Mouse (Mus musculus): ENCODE data around the gene Sord. TPM values are rescaled to one million over a fixed set of nuclear protein-coding genes. Genes with fewer than 3 reads are reported as not detected.
"Not testable (repeated sequence)": the region's sequence is repeated elsewhere in the genome, so short reads cannot be mapped to it uniquely, and the experiment has no call there.

Gene Sord
- polyA plus RNA-seq, 1 experiment = not detected

DNA sequence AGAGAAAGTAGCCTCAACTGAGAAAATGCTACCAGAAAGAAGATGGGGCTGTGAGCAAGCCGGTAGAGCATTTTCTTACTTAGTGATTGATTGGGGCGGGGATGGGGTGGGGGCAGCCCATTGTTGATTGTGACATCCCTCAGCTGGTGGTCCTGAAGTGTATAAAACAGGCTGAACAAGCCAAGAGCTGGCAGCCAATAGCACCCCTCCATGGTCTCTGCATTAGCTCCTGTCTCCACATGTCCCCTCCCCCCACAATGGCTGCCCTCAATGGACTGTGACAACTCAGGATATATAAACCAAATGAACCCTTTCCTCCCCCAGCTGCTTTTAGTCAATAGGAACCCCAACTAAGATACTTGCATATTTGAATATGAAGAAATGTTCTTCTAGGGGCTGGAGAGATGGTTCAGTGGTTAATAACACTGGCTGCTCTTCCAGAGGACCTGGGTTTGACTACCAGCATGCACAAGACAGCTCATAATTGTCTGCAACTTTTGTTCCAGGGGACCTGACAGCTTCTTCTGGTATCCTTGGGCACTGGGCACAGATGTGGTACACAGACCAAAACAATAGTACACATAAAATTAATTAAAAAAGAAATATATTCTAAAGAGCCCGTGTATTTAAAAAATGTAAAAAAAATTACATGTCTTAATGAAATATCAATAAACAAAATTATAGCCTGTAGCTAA lies 23.9 kb upstream of the Sord start:
- H3K27ac ChIP-seq (ENCODE audit: insufficient read depth, low read depth, low read length) = no peak overlapping the region
- 47% methylated on average over 3 of the region's 3 CpGs for WGBS
- TF ChIP-seq CTCF (IDR thresholded peaks at IDR 0.05; ENCODE audit: insufficient read depth, low read depth, low read length) (no peak), POLR2A (IDR thresholded peaks at IDR 0.05; ENCODE audit: insufficient read depth, low read depth, low read length) (no peak)
- H3K4me3 ChIP-seq (ENCODE audit: insufficient read depth, low read depth, low read length) = no peak overlapping the region
- H3K4me1 ChIP-seq (ENCODE audit: control insufficient read depth, insufficient read depth, low read length) = no peaks in the 10 kb centered on the region

DNA sequence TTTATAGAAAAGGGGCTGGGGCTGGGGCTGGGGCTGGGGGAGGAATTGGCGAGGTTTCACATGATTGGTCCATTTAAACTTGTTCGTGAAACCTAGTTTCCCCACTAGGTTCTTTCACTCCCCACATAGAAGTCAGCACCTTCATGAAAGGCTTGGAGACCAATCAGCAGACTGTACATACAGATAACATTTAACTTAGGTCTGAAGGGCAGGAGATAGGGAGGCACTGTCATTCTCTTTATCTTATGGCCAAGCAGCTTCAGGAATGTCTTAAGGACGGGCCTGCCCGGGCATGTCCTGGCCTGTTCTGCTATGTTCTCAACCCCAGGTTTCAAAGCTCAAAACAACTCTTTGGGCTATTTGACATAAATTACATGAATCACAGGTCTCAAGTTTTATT lies 17.5 kb upstream of the Sord start:
- not testable (repeated sequence) for H3K27ac ChIP-seq (ENCODE audit: insufficient read depth, low read depth, low read length); H3K4me3 ChIP-seq (ENCODE audit: insufficient read depth, low read depth, low read length); H3K4me1 ChIP-seq (ENCODE audit: control insufficient read depth, insufficient read depth, low read length)
- WGBS = 96% methylated on average over 4 of the region's 4 CpGs

DNA sequence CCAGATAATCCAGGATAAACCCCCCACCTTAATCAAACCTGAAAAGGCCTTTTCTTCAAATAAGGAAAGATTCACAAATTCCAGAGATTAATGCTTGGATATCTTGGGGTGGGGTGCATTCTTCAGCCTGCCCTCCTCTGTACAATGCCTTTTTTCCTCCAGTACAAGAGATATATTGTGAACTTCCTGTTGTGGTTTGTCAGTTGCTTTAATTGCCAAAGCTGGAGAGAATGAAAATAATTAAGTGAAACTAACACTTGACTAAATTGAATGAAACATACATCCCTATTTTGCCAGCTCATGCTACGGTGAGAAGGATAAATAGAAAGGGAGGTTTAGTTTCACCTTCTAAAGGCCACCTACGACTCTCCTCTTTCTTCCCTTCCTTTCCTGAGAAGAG lies 16.3 kb upstream of the Sord start:
- 75% methylated on average over 2 of the region's 2 CpGs for whole genome bisulfite sequencing
- TF ChIP-seq POLR2A (IDR thresholded peaks at IDR 0.05; ENCODE audit: insufficient read depth, low read depth, low read length) (no peak), CTCF (IDR thresholded peaks at IDR 0.05; ENCODE audit: insufficient read depth, low read depth, low read length) (no peak)
- Histone ChIP-seq H3K4me3 (ENCODE audit: insufficient read depth, low read depth, low read length) (no peak overlapping the region), H3K27ac (ENCODE audit: insufficient read depth, low read depth, low read length) (no peak overlapping the region), H3K4me1 (ENCODE audit: control insufficient read depth, insufficient read depth, low read length) (no peaks in the 10 kb centered on the region)

DNA sequence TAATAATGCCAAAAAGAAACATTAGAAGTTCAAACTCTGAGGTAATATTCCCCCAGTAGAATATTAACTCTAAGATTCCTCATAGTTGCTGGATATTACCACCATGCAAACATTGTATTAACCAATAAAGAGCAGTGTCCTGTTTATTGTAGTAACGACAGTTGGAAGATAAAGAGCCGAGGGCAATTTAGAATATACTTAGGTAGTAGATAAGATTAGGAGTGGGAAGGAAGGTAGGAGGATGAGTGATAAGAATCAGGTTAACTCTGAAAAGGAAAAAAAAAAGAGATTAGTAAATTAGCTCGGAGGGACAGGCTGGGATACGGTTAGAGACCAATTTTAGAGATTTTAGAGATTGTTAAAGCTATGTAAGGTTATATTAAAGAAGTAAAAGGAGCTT lies 13.2 kb upstream of the Sord start:
- 87% methylated on average over 4 of the region's 4 CpGs for WGBS
- Histone ChIP-seq H3K4me3 (ENCODE audit: insufficient read depth, low read depth, low read length) (no peak overlapping the region), H3K4me1 (ENCODE audit: control insufficient read depth, insufficient read depth, low read length) (no peaks in the 10 kb centered on the region), H3K27ac (ENCODE audit: insufficient read depth, low read depth, low read length) (no peak overlapping the region)
- TF ChIP-seq CTCF (IDR thresholded peaks at IDR 0.05; ENCODE audit: insufficient read depth, low read depth, low read length) = no peak
- no peak for TF ChIP-seq POLR2A (IDR thresholded peaks at IDR 0.05; ENCODE audit: insufficient read depth, low read depth, low read length)

DNA sequence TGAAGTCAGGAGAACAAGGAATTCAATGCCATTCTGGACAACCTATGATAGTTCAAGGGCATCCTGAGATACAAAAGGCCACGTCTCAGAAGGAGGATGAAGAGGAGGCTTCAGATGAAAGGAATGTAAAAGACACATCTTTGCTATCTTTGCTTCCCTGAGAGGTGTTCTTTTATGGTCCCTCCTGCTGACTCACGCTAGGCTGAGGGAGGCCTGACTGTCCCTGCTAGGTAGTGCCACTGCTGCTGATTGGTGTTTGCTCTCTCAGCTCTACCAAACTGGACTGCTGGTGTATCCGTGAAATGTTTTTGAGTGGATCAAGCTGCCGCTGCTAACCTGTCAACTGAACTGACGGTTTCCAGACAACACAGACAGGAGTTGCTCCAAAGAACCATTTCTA lies 12.8 kb upstream of the Sord start:
- no peak for TF ChIP-seq POLR2A (IDR thresholded peaks at IDR 0.05; ENCODE audit: insufficient read depth, low read depth, low read length)
- no peaks in the 10 kb centered on the region for H3K4me1 ChIP-seq (ENCODE audit: control insufficient read depth, insufficient read depth, low read length)
- WGBS = 66% methylated on average over 5 of the region's 5 CpGs
- no peak overlapping the region for H3K4me3 ChIP-seq (ENCODE audit: insufficient read depth, low read depth, low read length)
- H3K27ac ChIP-seq (ENCODE audit: insufficient read depth, low read depth, low read length) = no peak overlapping the region

DNA sequence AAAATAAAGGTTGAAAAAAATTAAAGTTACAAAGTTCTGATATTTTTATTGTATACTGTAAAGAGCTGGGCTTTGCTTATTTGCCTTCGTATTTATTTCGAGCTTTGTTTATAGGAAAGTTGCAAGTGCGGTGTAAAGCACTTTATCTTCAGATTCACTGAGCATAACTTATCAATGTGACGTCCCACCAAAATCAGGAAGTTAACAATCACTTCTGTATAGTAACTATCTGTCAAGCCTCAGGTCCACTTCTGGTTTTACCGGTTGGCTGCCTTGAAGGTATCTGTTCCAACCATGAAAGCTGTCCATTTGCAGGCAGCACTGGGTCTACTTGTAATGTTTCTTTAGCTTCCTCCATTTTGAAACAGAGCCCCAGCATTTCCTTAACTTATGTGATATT lies 12.3 kb upstream of the Sord start:
- H3K4me3 ChIP-seq (ENCODE audit: insufficient read depth, low read depth, low read length) = no peak overlapping the region
- 94% methylated on average over 5 of the region's 5 CpGs for WGBS
- TF ChIP-seq CTCF (IDR thresholded peaks at IDR 0.05; ENCODE audit: insufficient read depth, low read depth, low read length) (no peak), POLR2A (IDR thresholded peaks at IDR 0.05; ENCODE audit: insufficient read depth, low read depth, low read length) (no peak)

DNA sequence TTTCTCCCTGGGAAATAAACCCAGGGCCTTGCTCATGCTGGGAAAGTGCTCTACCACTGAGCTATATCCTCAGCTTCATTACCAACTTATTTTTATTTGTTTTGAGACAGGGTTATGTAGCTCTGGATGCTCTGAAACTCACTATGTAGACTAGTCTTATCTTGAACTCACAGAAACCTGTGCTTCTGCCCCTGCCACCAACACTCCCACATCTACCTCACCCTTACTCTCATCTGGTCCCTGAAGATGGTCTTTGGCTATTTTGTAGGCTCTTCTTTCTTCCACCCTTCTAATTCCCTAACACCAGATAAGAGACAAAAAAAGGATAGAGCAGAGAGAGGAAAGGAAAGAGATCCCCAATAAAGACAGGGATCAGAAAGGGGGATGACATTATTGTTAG lies 10.9 kb upstream of the Sord start:
- H3K27ac ChIP-seq (ENCODE audit: insufficient read depth, low read depth, low read length) = no peak overlapping the region
- H3K4me1 ChIP-seq (ENCODE audit: control insufficient read depth, insufficient read depth, low read length) = no peaks in the 10 kb centered on the region
- no peak for TF ChIP-seq CTCF (IDR thresholded peaks at IDR 0.05; ENCODE audit: insufficient read depth, low read depth, low read length)
- TF ChIP-seq POLR2A (IDR thresholded peaks at IDR 0.05; ENCODE audit: insufficient read depth, low read depth, low read length) = no peak
- H3K4me3 ChIP-seq (ENCODE audit: insufficient read depth, low read depth, low read length) = no peak overlapping the region

More for the DNA sequence above, 12.3 kb upstream of the Sord start:
- Histone ChIP-seq H3K27ac (ENCODE audit: insufficient read depth, low read depth, low read length) (no peak overlapping the region), H3K4me1 (ENCODE audit: control insufficient read depth, insufficient read depth, low read length) (no peaks in the 10 kb centered on the region)

DNA sequence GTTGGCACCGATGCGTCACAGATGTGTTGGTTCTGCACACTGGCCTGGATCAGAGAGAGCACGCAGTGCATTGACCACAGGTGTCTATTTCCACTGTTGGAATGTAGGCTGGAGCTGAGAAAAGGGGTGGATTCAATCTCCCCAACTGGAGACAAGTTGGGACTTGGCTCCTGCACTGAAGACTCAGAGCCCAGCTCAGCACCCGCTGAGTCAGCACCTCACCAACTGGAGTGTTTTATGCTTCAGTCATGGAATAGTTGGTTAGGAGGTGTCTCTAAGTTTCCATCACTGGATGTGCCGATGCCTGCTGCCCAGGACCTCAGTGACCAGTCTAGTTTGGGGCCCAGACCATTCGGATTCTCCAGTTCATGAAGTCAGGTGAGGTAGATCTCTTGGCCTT lies 4.2 kb upstream of the Sord start:
- TF ChIP-seq POLR2A (IDR thresholded peaks at IDR 0.05; ENCODE audit: insufficient read depth, low read depth, low read length) = no peak
- no peak for TF ChIP-seq CTCF (IDR thresholded peaks at IDR 0.05; ENCODE audit: insufficient read depth, low read depth, low read length)
- Histone ChIP-seq H3K4me1 (ENCODE audit: control insufficient read depth, insufficient read depth, low read length) (peaks cover 3% of the 10 kb centered on the region; the same call in 1 of the 2 replicates), H3K27ac (ENCODE audit: insufficient read depth, low read depth, low read length) (no peak overlapping the region), H3K4me3 (ENCODE audit: insufficient read depth, low read depth, low read length) (no peak overlapping the region)
- WGBS = 87% methylated on average over 6 of the region's 6 CpGs

DNA sequence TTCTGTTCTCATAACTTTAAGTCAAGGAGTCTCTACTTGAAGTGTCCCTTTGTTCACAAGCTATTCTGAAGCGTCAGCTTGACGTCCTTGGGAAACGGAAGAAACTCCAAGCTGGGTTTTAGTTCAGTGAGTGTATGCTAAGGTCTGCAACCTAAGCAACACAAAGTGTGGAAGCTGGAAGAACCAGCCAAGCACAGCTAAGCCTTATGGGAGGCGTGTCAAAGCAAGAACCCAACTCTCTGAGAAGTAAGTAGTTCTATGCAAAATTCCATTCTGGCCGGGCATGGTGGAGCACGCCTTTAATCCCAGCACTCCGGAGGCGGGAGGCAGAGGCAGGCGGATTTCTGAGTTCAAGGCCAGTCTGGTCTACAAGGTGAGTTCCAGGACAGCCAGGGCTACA lies 2.9 kb upstream of the Sord start:
- Histone ChIP-seq H3K4me3 (ENCODE audit: insufficient read depth, low read depth, low read length) (no peak overlapping the region), H3K27ac (ENCODE audit: insufficient read depth, low read depth, low read length) (no peak overlapping the region), H3K4me1 (ENCODE audit: control insufficient read depth, insufficient read depth, low read length) (peaks cover 3% of the 10 kb centered on the region; the same call in 1 of the 2 replicates)
- 90% methylated on average over 9 of the region's 9 CpGs for WGBS
- TF ChIP-seq POLR2A (IDR thresholded peaks at IDR 0.05; ENCODE audit: insufficient read depth, low read depth, low read length) (no peak), CTCF (IDR thresholded peaks at IDR 0.05; ENCODE audit: insufficient read depth, low read depth, low read length) (no peak)

DNA sequence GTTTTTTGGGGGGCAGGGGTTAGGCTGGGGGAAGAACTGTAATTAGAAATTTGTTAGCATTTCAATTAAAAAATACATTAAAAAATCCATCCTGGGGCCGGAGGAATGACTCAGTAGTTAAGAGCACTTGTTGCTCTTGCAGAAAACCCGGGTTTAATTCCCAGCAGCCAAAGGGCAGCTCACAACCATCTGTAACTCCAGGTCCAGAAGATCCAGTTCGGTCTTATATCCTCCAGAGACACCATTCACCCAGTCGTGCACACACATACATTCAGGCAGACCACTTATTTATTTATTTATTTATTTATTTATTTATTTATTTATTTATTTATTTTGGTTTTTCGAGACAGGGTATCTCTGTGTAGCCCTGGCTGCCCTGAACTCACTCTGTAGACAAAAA lies 1.2 kb upstream of the Sord start:
- peaks cover 3% of the 10 kb centered on the region; the same call in 1 of the 2 replicates for H3K4me1 ChIP-seq (ENCODE audit: control insufficient read depth, insufficient read depth, low read length)
- no peak overlapping the region for H3K4me3 ChIP-seq (ENCODE audit: insufficient read depth, low read depth, low read length)
- no peak overlapping the region for H3K27ac ChIP-seq (ENCODE audit: insufficient read depth, low read depth, low read length)
- 47% methylated on average over 5 of the region's 5 CpGs for WGBS
- TF ChIP-seq POLR2A (IDR thresholded peaks at IDR 0.05; ENCODE audit: insufficient read depth, low read depth, low read length) (no peak), CTCF (IDR thresholded peaks at IDR 0.05; ENCODE audit: insufficient read depth, low read depth, low read length) (no peak)
